Mouse (Mus musculus) lung, embryonic 14.5 days (tissue): ENCODE measurements around the gene Cbln1. TPM values are rescaled to one million over a fixed set of nuclear protein-coding genes. Genes with fewer than 3 reads are reported as not detected.

Experiments used
- ATAC-seq: fragments of 200-750 bp; cut with Nextera tagmentation; 2 replicates; pipeline ENCODE4 v1.8.0; 2017; ENCODE audit warnings: mild to moderate bottlenecking, moderate TSS enrichment, moderate library complexity; ENCODE audit not compliant: insufficient read depth
- DNase-seq: peaks from one replicate; pipeline ENCODE4 v3.0.0-alpha.2; 2015
- H3K27ac ChIP-seq: fragments of 300-500 bp; sonication (generic); 2 replicates; pipeline ENCODE4 v1.5.1; 2014; ENCODE audit warnings: low read depth, mild to moderate bottlenecking, moderate library complexity
- H3K27me3 ChIP-seq: fragments of 300-500 bp; sonication (generic); 2 replicates; pipeline ENCODE4 v1.6.1; 2014; ENCODE audit warnings: low read length, control low read depth; ENCODE audit not compliant: insufficient read depth
- H3K36me3 ChIP-seq: fragments of 300-500 bp; sonication (generic); 2 replicates; pipeline ENCODE4 v1.6.1; 2014; ENCODE audit warnings: control low read depth; ENCODE audit not compliant: insufficient read depth
- H3K4me1 ChIP-seq: fragments of 300-500 bp; sonication (generic); 2 replicates; pipeline ENCODE4 v1.6.1; 2014; ENCODE audit warnings: antibody characterized with exemption, control low read depth; ENCODE audit not compliant: insufficient read depth
- H3K4me2 ChIP-seq: fragments of 300-500 bp; sonication (generic); 2 replicates; pipeline ENCODE4 v1.6.1; 2014; ENCODE audit warnings: mild to moderate bottlenecking
- H3K4me3 ChIP-seq: fragments of 300-500 bp; sonication (generic); 2 replicates; pipeline ENCODE4 v1.5.1; 2014; ENCODE audit warnings: low read depth, low read length
- H3K9ac ChIP-seq: fragments of 300-500 bp; sonication (generic); 2 replicates; pipeline ENCODE4 v1.6.1; 2014
- H3K9me3 ChIP-seq: fragments of 300-500 bp; sonication (generic); 2 replicates; pipeline ENCODE4 v1.6.1; 2016; ENCODE audit warnings: low read depth, low read length, control low read depth
- CTCF ChIP-seq: IDR thresholded peaks from 2 replicates; pipeline ENCODE4 v1.5.1; 2016; ENCODE audit warnings: antibody characterized with exemption, low read depth
- WGBS: fragments of 180-500 bp; shearing (Covaris S2); extraction: QIAGEN DNeasy Blood & Tissue Kit; methylation state at CpG from one replicate; pipeline ENCODE4 v1.1.7; 2014; 5-methylcytosine and 5-hydroxymethylcytosine counted together
- polyA plus RNA-seq: library from polyadenylated mRNA; unstranded; fragments of >200 nt; fragmentation: Nextera tagmentation; extraction: Ambion mirVana; gene quantifications from 2 replicates; pipeline ENCODE4 v1.2.1, GENCODE M21; 2014

The Cbln1 gene
- not detected in 2 replicates for polyA plus RNA-seq

GRCm38 (mm10) chr8:87472271-87473236 lies at the start of gene Cbln1:
Cbln1 (minus strand) TSS chr8:87472609.
- peak within 1 kb of the TSS; percentile 88 for H3K4me2 ChIP-seq
- no peak for TF ChIP-seq CTCF
- H3K4me1 ChIP-seq, result no peaks in the 10 kb centered on the region
- H3K27me3 ChIP-seq, result peaks cover 83% of the 10 kb centered on the region
- DNase-seq, result peak; percentile 94
- no peak within 1 kb of the TSS for H3K27ac ChIP-seq
- H3K9ac ChIP-seq, result no peak within 1 kb of the TSS
- no peaks in the 10 kb centered on the region for H3K9me3 ChIP-seq
- no peaks in the 10 kb centered on the region for H3K36me3 ChIP-seq
- ATAC-seq, result peak; percentile 98
- peak within 1 kb of the TSS; percentile 46 for H3K4me3 ChIP-seq
- under 1% methylated on average over 116 of the region's 122 CpGs for WGBS

- H3K4me1 ChIP-seq, result no peaks in the 10 kb centered on the region
- no peak for TF ChIP-seq CTCF
- no peak overlapping the region for H3K27ac ChIP-seq
- no peak overlapping the region for H3K4me2 ChIP-seq
- H3K36me3 ChIP-seq, result no peaks in the 10 kb centered on the region
- H3K9ac ChIP-seq, result no peak overlapping the region
- no peak overlapping the region for H3K4me3 ChIP-seq
- no peak for ATAC-seq
- no peaks in the 10 kb centered on the region for H3K27me3 ChIP-seq
- 93% methylated on average over 3 of the region's 3 CpGs for WGBS
- no peak for DNase-seq
- H3K9me3 ChIP-seq, result no peaks in the 10 kb centered on the region
Measured at GRCm38 (mm10) chr8:87517132-87517531, 44.7 kb upstream of the Cbln1 start.

- no peak for DNase-seq
- WGBS, result 82% methylated on average over 5 of the region's 5 CpGs
Measured at GRCm38 (mm10) chr8:87513796-87514195, 41.4 kb upstream of the Cbln1 start.

DNA sequence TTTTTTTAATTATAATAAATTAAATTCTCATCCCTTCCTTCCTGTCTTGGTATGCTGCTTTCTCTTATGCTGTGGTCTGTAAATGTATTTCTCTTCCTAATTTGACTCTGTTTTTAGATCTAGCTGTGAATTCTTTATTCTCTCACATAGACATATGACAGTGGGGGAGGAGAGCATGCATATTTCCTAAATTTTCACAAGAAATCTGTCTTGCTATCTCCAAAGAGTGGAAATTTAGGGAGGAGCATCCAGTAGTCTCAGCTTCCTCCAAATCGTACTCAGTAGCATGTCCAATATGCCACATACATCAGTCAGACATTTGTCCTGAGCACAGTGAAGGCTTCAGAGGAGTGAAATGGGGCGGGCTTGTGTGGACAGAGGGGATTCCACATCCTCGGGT lies 40.9 kb upstream of the Cbln1 start:
- WGBS, result 64% methylated on average over 3 of the region's 3 CpGs
- H3K36me3 ChIP-seq, result no peaks in the 10 kb centered on the region
- no peak overlapping the region for H3K9ac ChIP-seq
- ATAC-seq (no peak), DNase-seq (no peak)
- no peaks in the 10 kb centered on the region for H3K9me3 ChIP-seq
- no peak overlapping the region for H3K27ac ChIP-seq
- no peak for TF ChIP-seq CTCF
- H3K27me3 ChIP-seq, result no peaks in the 10 kb centered on the region
- no peaks in the 10 kb centered on the region for H3K4me1 ChIP-seq
- no peak overlapping the region for H3K4me2 ChIP-seq
- H3K4me3 ChIP-seq, result no peak overlapping the region

More at GRCm38 (mm10) chr8:87513796-87514195, 41.4 kb upstream of the Cbln1 start:
- Histone ChIP-seq H3K9me3 (no peaks in the 10 kb centered on the region), H3K27me3 (no peaks in the 10 kb centered on the region), H3K36me3 (no peaks in the 10 kb centered on the region), H3K4me3 (no peak overlapping the region), H3K4me2 (no peak overlapping the region), H3K27ac (no peak overlapping the region), H3K4me1 (no peaks in the 10 kb centered on the region), H3K9ac (no peak overlapping the region)
- no peak for TF ChIP-seq CTCF
- no peak for ATAC-seq

DNA sequence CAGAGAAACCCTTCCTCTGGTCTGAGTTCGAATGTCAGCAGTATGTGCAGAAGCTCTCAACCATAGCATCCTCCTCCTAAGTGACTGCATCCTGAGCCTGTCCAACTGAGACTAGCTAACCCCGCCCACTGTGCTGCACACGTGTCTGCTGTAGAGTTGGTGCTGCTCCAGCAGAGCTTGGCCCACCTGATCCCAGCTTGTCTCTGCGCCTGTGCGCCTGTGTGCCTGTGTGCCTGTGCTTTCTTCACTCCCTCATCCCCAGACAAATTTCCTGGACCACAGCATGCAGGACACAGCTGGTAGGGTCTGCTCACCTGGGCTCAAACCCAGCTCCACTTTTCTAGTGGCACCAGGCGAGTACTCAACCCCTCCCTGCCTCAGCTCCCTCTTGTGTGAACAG lies 40.2 kb upstream of the Cbln1 start:
- ATAC-seq, result no peak
- Histone ChIP-seq H3K27ac (no peak overlapping the region), H3K4me1 (no peaks in the 10 kb centered on the region), H3K36me3 (no peaks in the 10 kb centered on the region), H3K9me3 (no peaks in the 10 kb centered on the region), H3K4me2 (no peak overlapping the region), H3K27me3 (no peaks in the 10 kb centered on the region), H3K4me3 (no peak overlapping the region), H3K9ac (no peak overlapping the region)
- TF ChIP-seq CTCF, result no peak
- DNase-seq, result no peak
- 85% methylated on average over 6 of the region's 6 CpGs for WGBS

DNA sequence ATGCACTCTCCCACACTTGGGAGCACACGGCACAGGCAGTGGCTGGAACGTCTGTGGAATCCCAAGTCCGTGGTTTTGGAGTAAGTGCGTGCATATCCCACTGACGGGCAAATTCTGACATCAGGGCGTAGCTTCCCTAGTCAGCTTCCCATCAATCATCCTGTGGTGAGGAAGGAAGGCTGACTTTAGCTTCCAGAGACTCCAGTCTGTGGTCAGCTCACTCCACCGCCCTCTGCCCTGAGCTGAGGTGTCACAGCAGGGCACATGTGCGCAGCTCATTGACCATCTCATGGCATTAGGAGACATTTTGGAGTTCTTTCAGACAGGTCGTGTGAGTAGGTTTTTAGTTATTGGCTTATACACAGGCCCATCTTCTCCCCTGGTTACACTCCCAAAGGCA lies 34.6 kb upstream of the Cbln1 start:
- Histone ChIP-seq H3K9me3 (no peaks in the 10 kb centered on the region), H3K4me3 (no peak overlapping the region), H3K9ac (no peak overlapping the region), H3K4me2 (no peak overlapping the region), H3K4me1 (no peaks in the 10 kb centered on the region), H3K27me3 (no peaks in the 10 kb centered on the region), H3K27ac (no peak overlapping the region), H3K36me3 (no peaks in the 10 kb centered on the region)
- no peak for TF ChIP-seq CTCF
- WGBS, result 29% methylated on average over 9 of the region's 9 CpGs
- DNase-seq, result no peak
- ATAC-seq, result no peak

GRCm38 (mm10) chr8:87504441-87504840 lies 32.0 kb upstream of the Cbln1 start:
- DNase-seq (no peak), ATAC-seq (no peak)
- no peak overlapping the region for H3K27ac ChIP-seq
- H3K4me1 ChIP-seq, result no peaks in the 10 kb centered on the region
- no peak overlapping the region for H3K4me2 ChIP-seq
- WGBS, result 56% methylated on average over 5 of the region's 5 CpGs
- no peak overlapping the region for H3K9ac ChIP-seq
- no peak overlapping the region for H3K4me3 ChIP-seq
- no peaks in the 10 kb centered on the region for H3K36me3 ChIP-seq
- TF ChIP-seq CTCF, result no peak
- H3K9me3 ChIP-seq, result no peaks in the 10 kb centered on the region
- H3K27me3 ChIP-seq, result no peaks in the 10 kb centered on the region
